7 mouse cellular contexts compared by ENCODE assay signal in the genomic region with DNA sequence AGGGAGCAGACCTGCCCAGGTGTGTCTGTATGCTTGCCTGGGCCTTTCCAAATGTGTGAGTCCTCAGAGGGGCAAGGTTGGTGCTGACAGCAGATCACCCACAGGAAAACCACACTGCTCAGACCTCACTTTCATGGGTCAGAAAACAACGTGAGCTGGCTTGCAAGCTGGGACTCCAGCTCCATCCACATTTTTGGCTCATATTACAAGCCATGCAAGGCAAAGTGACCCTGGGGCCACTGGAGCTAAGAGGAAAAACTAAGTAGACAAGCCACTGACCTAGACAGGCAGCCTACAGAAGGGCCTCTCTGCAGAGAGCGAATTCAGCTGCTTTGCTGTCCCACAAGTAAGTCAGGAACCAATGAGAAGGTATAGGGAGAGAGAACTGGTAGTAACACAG.
DNase-seq lines count a peak whose midpoint lies in the region; ATAC-seq and TF ChIP-seq lines count a peak whose summit lies in the region.

No protein-coding gene starts in this region.

- no peak overlapping the region for H3K9ac ChIP-seq in embryonic facial prominence, embryonic 12.5 days
- H3K9ac ChIP-seq in kidney, postnatal 0 days (ENCODE audit: low read depth, low read length), result no peak overlapping the region

- ATAC-seq in embryonic facial prominence, embryonic 12.5 days (ENCODE audit: insufficient number of reproducible peaks, insufficient read depth, low FRiP score, low TSS enrichment), result no peak
- ATAC-seq in kidney, postnatal 0 days (replicated peaks; ENCODE audit: low FRiP score, low read depth), result peak; percentile 59; the same call in 1 of the 2 replicates

- 10% methylated on average over 2 of the region's 2 CpGs for WGBS in embryonic facial prominence, embryonic 12.5 days
- WGBS in kidney, postnatal 0 days, result 17% methylated on average over 2 of the region's 2 CpGs

- peak; percentile 9 for DNase-seq in ovary, postnatal 14 days (ENCODE audit: low spot score)
- no peak for DNase-seq in ovary, postnatal 10 days (ENCODE audit: low spot score)
- peak; percentile 85 for DNase-seq in kidney, postnatal 0 days (ENCODE audit: low spot score)
- no peak for DNase-seq in gastrocnemius, postnatal 25 days
- DNase-seq in cerebellum, postnatal 36 days, result no peak
- no peak for DNase-seq in spleen, postnatal 14 days (ENCODE audit: low spot score in 2 of 2)

- TF ChIP-seq CTCF in kidney, postnatal 0 days (IDR thresholded peaks at IDR 0.05; ENCODE audit: low read depth), result no peak

- H3K27ac ChIP-seq in embryonic facial prominence, embryonic 12.5 days, result peak overlapping the region; percentile 64
- 0 out of 2 replicates have a peak overlapping the region, but pooled peaks have one; percentile 3 for H3K27ac ChIP-seq in kidney, postnatal 0 days

- H3K4me3 ChIP-seq in embryonic facial prominence, embryonic 12.5 days, result no peak overlapping the region
- no peak overlapping the region for H3K4me3 ChIP-seq in kidney, postnatal 0 days (replicated peaks; ENCODE audit: low read depth, low read length)

- H3K36me3 ChIP-seq in embryonic facial prominence, embryonic 12.5 days, result no peaks in the 10 kb centered on the region
- no peaks in the 10 kb centered on the region for H3K36me3 ChIP-seq in kidney, postnatal 0 days (ENCODE audit: insufficient read depth, low read length)

- peaks cover 46% of the 10 kb centered on the region for H3K4me1 ChIP-seq in embryonic facial prominence, embryonic 12.5 days
- peaks cover 15% of the 10 kb centered on the region for H3K4me1 ChIP-seq in kidney, postnatal 0 days (replicated peaks; ENCODE audit: insufficient read depth, low read length)

- no peak overlapping the region for H3K4me2 ChIP-seq in embryonic facial prominence, embryonic 12.5 days (replicated peaks)
- no peak overlapping the region for H3K4me2 ChIP-seq in kidney, postnatal 0 days (ENCODE audit: low read length)

- no peaks in the 10 kb centered on the region for H3K27me3 ChIP-seq in embryonic facial prominence, embryonic 12.5 days
- no peaks in the 10 kb centered on the region for H3K27me3 ChIP-seq in kidney, postnatal 0 days (ENCODE audit: insufficient read depth, low read length)

- H3K9me3 ChIP-seq in embryonic facial prominence, embryonic 12.5 days, result no peaks in the 10 kb centered on the region
- no peaks in the 10 kb centered on the region for H3K9me3 ChIP-seq in kidney, postnatal 0 days (replicated peaks; ENCODE audit: low read length)

Comparison
In these comparisons a context has a peak if more than half of its experiments do, and no peak if none do; other contexts are left out.
1. DNase-seq: peak in ovary, postnatal 14 days (single experiment) and kidney, postnatal 0 days (single experiment); none in ovary, postnatal 10 days (single experiment), gastrocnemius, postnatal 25 days (single experiment), cerebellum, postnatal 36 days (0 of 2) and spleen, postnatal 14 days (0 of 2).